Mouse (Mus musculus): ENCODE results near the gene Wwox.
"Not testable (repeated sequence)": the region's sequence is repeated elsewhere in the genome, so short reads cannot be mapped to it uniquely, and the experiment has no call there.

Gene Wwox

GRCm38 (mm10) chr8:114789616-114790015, 350.2 kb downstream of the Wwox start:
- DNase-seq (ENCODE audit: inconsistent age in 2 of 2, low spot score in 1 of 2) = no peak

GRCm38 (mm10) chr8:114790754-114791153, 351.3 kb downstream of the Wwox start:
- no peak for DNase-seq (ENCODE audit: inconsistent age in 2 of 2, low spot score in 1 of 2)

- DNase-seq (ENCODE audit: inconsistent age in 2 of 2, low spot score in 1 of 2) = no peak
Measured at GRCm38 (mm10) chr8:114793682-114794081, 354.2 kb downstream of the Wwox start.

GRCm38 (mm10) chr8:114801428-114802134, 362.1 kb downstream of the Wwox start:
- DNase-seq (ENCODE audit: inconsistent age in 2 of 2, low spot score in 1 of 2) = no peak

GRCm38 (mm10) chr8:114803113-114803512, 363.7 kb downstream of the Wwox start:
- peak in 1 of 2 experiments; percentile 42 for DNase-seq (ENCODE audit: inconsistent age in 2 of 2, low spot score in 1 of 2)

- DNase-seq (ENCODE audit: inconsistent age in 2 of 2, low spot score in 1 of 2) = no peak
Measured at GRCm38 (mm10) chr8:114806826-114807420, 367.5 kb downstream of the Wwox start.

- no peak for DNase-seq (ENCODE audit: inconsistent age in 2 of 2, low spot score in 1 of 2)
Measured at GRCm38 (mm10) chr8:114807676-114808426, 368.4 kb downstream of the Wwox start.

- DNase-seq (ENCODE audit: inconsistent age in 2 of 2, low spot score in 1 of 2) = no peak
Measured at GRCm38 (mm10) chr8:114810470-114810869, 371.0 kb downstream of the Wwox start.

- DNase-seq (ENCODE audit: inconsistent age in 2 of 2, low spot score in 1 of 2) = no peak
Measured at GRCm38 (mm10) chr8:114813830-114814229, 374.4 kb downstream of the Wwox start.

- no peak for DNase-seq (ENCODE audit: inconsistent age in 2 of 2, low spot score in 1 of 2)
Measured at GRCm38 (mm10) chr8:114814769-114815736, 375.6 kb downstream of the Wwox start.

GRCm38 (mm10) chr8:114816343-114816742, 376.9 kb downstream of the Wwox start:
- no peak for DNase-seq (ENCODE audit: inconsistent age in 2 of 2, low spot score in 1 of 2)

GRCm38 (mm10) chr8:114816949-114817348, 377.5 kb downstream of the Wwox start:
- no peak for DNase-seq (ENCODE audit: inconsistent age in 2 of 2, low spot score in 1 of 2)

- peak in 1 of 2 experiments; percentile 49 for DNase-seq (ENCODE audit: inconsistent age in 2 of 2, low spot score in 1 of 2)
Measured at GRCm38 (mm10) chr8:114821543-114821942, 382.1 kb downstream of the Wwox start.

GRCm38 (mm10) chr8:114825460-114825859, 386.0 kb downstream of the Wwox start:
- no peak for DNase-seq (ENCODE audit: inconsistent age in 2 of 2, low spot score in 1 of 2)

- no peak for DNase-seq (ENCODE audit: inconsistent age in 2 of 2, low spot score in 1 of 2)
Measured at GRCm38 (mm10) chr8:114826991-114827390, 387.5 kb downstream of the Wwox start.

GRCm38 (mm10) chr8:114827810-114828209, 388.4 kb downstream of the Wwox start:
- not testable (repeated sequence) for DNase-seq (ENCODE audit: inconsistent age in 2 of 2, low spot score in 1 of 2)

- DNase-seq (ENCODE audit: inconsistent age in 2 of 2, low spot score in 1 of 2) = no peak
Measured at GRCm38 (mm10) chr8:114831595-114831994, 392.1 kb downstream of the Wwox start.

GRCm38 (mm10) chr8:114832251-114832774, 392.9 kb downstream of the Wwox start:
- DNase-seq (ENCODE audit: inconsistent age in 2 of 2, low spot score in 1 of 2) = peak in 1 of 2 experiments; percentile 54

- DNase-seq (ENCODE audit: inconsistent age in 2 of 2, low spot score in 1 of 2) = no peak
Measured at GRCm38 (mm10) chr8:114834730-114835129, 395.3 kb downstream of the Wwox start.

- DNase-seq (ENCODE audit: inconsistent age in 2 of 2, low spot score in 1 of 2) = no peak
Measured at GRCm38 (mm10) chr8:114839998-114840397, 400.5 kb downstream of the Wwox start.

Measured in adrenal gland, adult (tissue).